Mouse (Mus musculus): ENCODE measurements around the gene Anxa9. TPM values are rescaled to one million over a fixed set of nuclear protein-coding genes. Genes with fewer than 3 reads are reported as not detected.

Anxa9 gene
- polyA plus RNA-seq, 1 experiment, result 1.5 TPM

GRCm38 (mm10) chr3:95280747-95281146 lies 26.2 kb downstream of the Anxa9 start:
- no peaks in the 10 kb centered on the region for H3K36me3 ChIP-seq (ENCODE audit: control insufficient read depth, insufficient read depth)
- peaks cover 34% of the 10 kb centered on the region for H3K79me2 ChIP-seq (ENCODE audit: control insufficient read depth, insufficient read depth)
- H3K4me2 ChIP-seq (ENCODE audit: low read depth), result peak overlapping the region; percentile 53
- peak overlapping the region; percentile 51 for H3ac ChIP-seq (ENCODE audit: control insufficient read depth, insufficient read length)
- TF ChIP-seq TCF3 (IDR thresholded peaks at IDR 0.05; ENCODE audit: insufficient read length, low read depth) (peak; percentile 2), USF1 (IDR thresholded peaks at IDR 0.05; ENCODE audit: low read depth) (no peak), POLR2AphosphoS2 (IDR thresholded peaks at IDR 0.05; ENCODE audit: insufficient read length, low read depth) (no peak), MYOG (IDR thresholded peaks at IDR 0.05; ENCODE audit: control insufficient read depth in 1 of 3, insufficient read depth in 1 of 3, insufficient read length in 2 of 3, low read depth in 2 of 3) (peak in 2 of 3 experiments; percentile 78 to 83), TCF12 (IDR thresholded peaks at IDR 0.05; ENCODE audit: insufficient read depth, poor library complexity, severe bottlenecking) (peak; percentile 52), MYOD1 (IDR thresholded peaks at IDR 0.05; ENCODE audit: control insufficient read depth in 1 of 3, insufficient read length in 2 of 3, low read depth in 2 of 3) (peak in 2 of 3 experiments; percentile 52 to 67)
- peak overlapping the region; percentile 84 for H3K4me3 ChIP-seq
- H3K27me3 ChIP-seq (ENCODE audit: control insufficient read depth, insufficient read depth, insufficient read length), result no peaks in the 10 kb centered on the region

GRCm38 (mm10) chr3:95277149-95277551 lies 29.8 kb downstream of the Anxa9 start:
- Histone ChIP-seq H3K36me3 (ENCODE audit: control insufficient read depth, insufficient read depth) (no peaks in the 10 kb centered on the region), H3K4me2 (ENCODE audit: low read depth) (peak overlapping the region; percentile 40), H3K27me3 (ENCODE audit: control insufficient read depth, insufficient read depth, insufficient read length) (no peaks in the 10 kb centered on the region), H3K79me2 (ENCODE audit: control insufficient read depth, insufficient read depth) (peaks cover 35% of the 10 kb centered on the region), H3K4me3 (no peak overlapping the region), H3ac (ENCODE audit: control insufficient read depth, insufficient read length) (no peak overlapping the region)
- peak in 1 of 3 experiments; percentile 15 for TF ChIP-seq MYOD1 (IDR thresholded peaks at IDR 0.05; ENCODE audit: control insufficient read depth in 1 of 3, insufficient read length in 2 of 3, low read depth in 2 of 3)
- no peak for TF ChIP-seq POLR2AphosphoS2 (IDR thresholded peaks at IDR 0.05; ENCODE audit: insufficient read length, low read depth)

GRCm38 (mm10) chr3:95276428-95276934 lies 30.5 kb downstream of the Anxa9 start:
- Histone ChIP-seq H3K36me3 (ENCODE audit: control insufficient read depth, insufficient read depth) (no peaks in the 10 kb centered on the region), H3K4me3 (no peak overlapping the region), H3K79me2 (ENCODE audit: control insufficient read depth, insufficient read depth) (peaks cover 31% of the 10 kb centered on the region), H3ac (ENCODE audit: control insufficient read depth, insufficient read length) (no peak overlapping the region), H3K4me2 (ENCODE audit: low read depth) (peak overlapping the region; percentile 40), H3K27me3 (ENCODE audit: control insufficient read depth, insufficient read depth, insufficient read length) (no peaks in the 10 kb centered on the region)
- TF ChIP-seq SRF (IDR thresholded peaks at IDR 0.05; ENCODE audit: control insufficient read depth, insufficient read length, low read depth), result no peak
- no peak for TF ChIP-seq USF1 (IDR thresholded peaks at IDR 0.05; ENCODE audit: low read depth)
- TF ChIP-seq MYOG (IDR thresholded peaks at IDR 0.05; ENCODE audit: control insufficient read depth in 1 of 3, insufficient read depth in 1 of 3, insufficient read length in 2 of 3, low read depth in 2 of 3), result no peak
- no peak for TF ChIP-seq POLR2A (IDR thresholded peaks at IDR 0.05; ENCODE audit: insufficient read length, low read depth)
- TF ChIP-seq MAX (IDR thresholded peaks at IDR 0.05; ENCODE audit: low read depth), result no peak
- no peak for TF ChIP-seq TCF3 (IDR thresholded peaks at IDR 0.05; ENCODE audit: insufficient read length, low read depth)
- no peak for TF ChIP-seq REST (IDR thresholded peaks at IDR 0.05; ENCODE audit: insufficient read depth, insufficient read length)
- TF ChIP-seq MYOD1 (IDR thresholded peaks at IDR 0.05; ENCODE audit: control insufficient read depth in 1 of 3, insufficient read length in 2 of 3, low read depth in 2 of 3), result no peak
- TF ChIP-seq POLR2AphosphoS2 (IDR thresholded peaks at IDR 0.05; ENCODE audit: insufficient read length, low read depth), result no peak
- TF ChIP-seq CEBPB (IDR thresholded peaks at IDR 0.05; ENCODE audit: insufficient read depth, poor library complexity, severe bottlenecking), result no peak

- Histone ChIP-seq H3K79me2 (ENCODE audit: control insufficient read depth, insufficient read depth) (peaks cover 35% of the 10 kb centered on the region), H3K4me3 (no peak overlapping the region), H3ac (ENCODE audit: control insufficient read depth, insufficient read length) (no peak overlapping the region), H3K27me3 (ENCODE audit: control insufficient read depth, insufficient read depth, insufficient read length) (no peaks in the 10 kb centered on the region), H3K4me2 (ENCODE audit: low read depth) (no peak overlapping the region), H3K36me3 (ENCODE audit: control insufficient read depth, insufficient read depth) (no peaks in the 10 kb centered on the region)
- no peak for TF ChIP-seq POLR2AphosphoS2 (IDR thresholded peaks at IDR 0.05; ENCODE audit: insufficient read length, low read depth)
- no peak for TF ChIP-seq MYOG (IDR thresholded peaks at IDR 0.05; ENCODE audit: control insufficient read depth in 1 of 3, insufficient read depth in 1 of 3, insufficient read length in 2 of 3, low read depth in 2 of 3)
- no peak for TF ChIP-seq MYOD1 (IDR thresholded peaks at IDR 0.05; ENCODE audit: control insufficient read depth in 1 of 3, insufficient read length in 2 of 3, low read depth in 2 of 3)
- no peak for TF ChIP-seq MAX (IDR thresholded peaks at IDR 0.05; ENCODE audit: low read depth)
- no peak for TF ChIP-seq TCF12 (IDR thresholded peaks at IDR 0.05; ENCODE audit: insufficient read depth, poor library complexity, severe bottlenecking)
- no peak for TF ChIP-seq E2F4 (IDR thresholded peaks at IDR 0.05; ENCODE audit: insufficient read depth)
- TF ChIP-seq POLR2A (IDR thresholded peaks at IDR 0.05; ENCODE audit: insufficient read length, low read depth), result no peak
- TF ChIP-seq REST (IDR thresholded peaks at IDR 0.05; ENCODE audit: insufficient read depth, insufficient read length), result no peak
- no peak for TF ChIP-seq USF1 (IDR thresholded peaks at IDR 0.05; ENCODE audit: low read depth)
- TF ChIP-seq TCF3 (IDR thresholded peaks at IDR 0.05; ENCODE audit: insufficient read length, low read depth), result no peak
- TF ChIP-seq CEBPB (IDR thresholded peaks at IDR 0.05; ENCODE audit: insufficient read depth, poor library complexity, severe bottlenecking), result no peak
- TF ChIP-seq SRF (IDR thresholded peaks at IDR 0.05; ENCODE audit: control insufficient read depth, insufficient read length, low read depth), result no peak
Observed at GRCm38 (mm10) chr3:95275161-95275560, 31.8 kb downstream of the Anxa9 start.

GRCm38 (mm10) chr3:95274453-95274852 lies 32.5 kb downstream of the Anxa9 start:
- Histone ChIP-seq H3K79me2 (ENCODE audit: control insufficient read depth, insufficient read depth) (peaks cover 33% of the 10 kb centered on the region), H3ac (ENCODE audit: control insufficient read depth, insufficient read length) (no peak overlapping the region), H3K4me3 (no peak overlapping the region), H3K27me3 (ENCODE audit: control insufficient read depth, insufficient read depth, insufficient read length) (no peaks in the 10 kb centered on the region), H3K36me3 (ENCODE audit: control insufficient read depth, insufficient read depth) (no peaks in the 10 kb centered on the region), H3K4me2 (ENCODE audit: low read depth) (no peak overlapping the region)
- TF ChIP-seq TCF12 (IDR thresholded peaks at IDR 0.05; ENCODE audit: insufficient read depth, poor library complexity, severe bottlenecking), result no peak
- no peak for TF ChIP-seq MYOD1 (IDR thresholded peaks at IDR 0.05; ENCODE audit: control insufficient read depth in 1 of 3, insufficient read length in 2 of 3, low read depth in 2 of 3)
- TF ChIP-seq REST (IDR thresholded peaks at IDR 0.05; ENCODE audit: insufficient read depth, insufficient read length), result no peak
- no peak for TF ChIP-seq POLR2AphosphoS2 (IDR thresholded peaks at IDR 0.05; ENCODE audit: insufficient read length, low read depth)
- TF ChIP-seq CEBPB (IDR thresholded peaks at IDR 0.05; ENCODE audit: insufficient read depth, poor library complexity, severe bottlenecking), result no peak
- no peak for TF ChIP-seq MYOG (IDR thresholded peaks at IDR 0.05; ENCODE audit: control insufficient read depth in 1 of 3, insufficient read depth in 1 of 3, insufficient read length in 2 of 3, low read depth in 2 of 3)
- no peak for TF ChIP-seq SRF (IDR thresholded peaks at IDR 0.05; ENCODE audit: control insufficient read depth, insufficient read length, low read depth)
- TF ChIP-seq MAX (IDR thresholded peaks at IDR 0.05; ENCODE audit: low read depth), result no peak
- no peak for TF ChIP-seq POLR2A (IDR thresholded peaks at IDR 0.05; ENCODE audit: insufficient read length, low read depth)
- no peak for TF ChIP-seq TCF3 (IDR thresholded peaks at IDR 0.05; ENCODE audit: insufficient read length, low read depth)
- no peak for TF ChIP-seq USF1 (IDR thresholded peaks at IDR 0.05; ENCODE audit: low read depth)
- TF ChIP-seq E2F4 (IDR thresholded peaks at IDR 0.05; ENCODE audit: insufficient read depth), result no peak

All from myocyte (in vitro differentiated cells).